Mouse (Mus musculus): Measurements from ENCODE around the gene Adam23. TPM values are rescaled to one million over a fixed set of nuclear protein-coding genes. Genes with fewer than 3 reads are reported as not detected.
"Not testable (repeated sequence)": the region's sequence is repeated elsewhere in the genome, so short reads cannot be mapped to it uniquely, and the experiment has no call there.

Gene Adam23
- total RNA-seq, 2 experiments from 2014 or later, result 2.8 to 3.5 TPM

DNA sequence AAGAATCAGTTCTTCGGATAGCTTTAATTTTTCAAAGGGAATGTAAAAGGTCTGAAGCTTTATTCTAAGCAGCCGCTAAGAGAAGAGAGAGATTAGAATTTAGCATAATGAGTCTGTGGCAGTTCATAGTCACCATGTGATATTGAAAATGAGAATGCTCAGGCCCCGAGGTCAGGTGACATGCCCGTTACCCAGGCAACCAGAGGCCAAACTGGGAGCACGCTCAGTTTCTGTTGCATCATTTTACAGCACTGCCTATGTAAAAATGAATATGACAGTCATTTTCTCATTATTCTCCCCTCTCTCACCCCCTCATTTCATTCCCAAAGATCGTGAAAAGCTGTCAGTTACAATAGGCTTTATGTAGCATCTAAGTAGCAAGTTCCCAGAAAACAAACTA is 127.7 kb downstream of the Adam23 start:
- no peak for DNase-seq
- intact Hi-C loops (cut with DNase I), result no loop called here

DNA sequence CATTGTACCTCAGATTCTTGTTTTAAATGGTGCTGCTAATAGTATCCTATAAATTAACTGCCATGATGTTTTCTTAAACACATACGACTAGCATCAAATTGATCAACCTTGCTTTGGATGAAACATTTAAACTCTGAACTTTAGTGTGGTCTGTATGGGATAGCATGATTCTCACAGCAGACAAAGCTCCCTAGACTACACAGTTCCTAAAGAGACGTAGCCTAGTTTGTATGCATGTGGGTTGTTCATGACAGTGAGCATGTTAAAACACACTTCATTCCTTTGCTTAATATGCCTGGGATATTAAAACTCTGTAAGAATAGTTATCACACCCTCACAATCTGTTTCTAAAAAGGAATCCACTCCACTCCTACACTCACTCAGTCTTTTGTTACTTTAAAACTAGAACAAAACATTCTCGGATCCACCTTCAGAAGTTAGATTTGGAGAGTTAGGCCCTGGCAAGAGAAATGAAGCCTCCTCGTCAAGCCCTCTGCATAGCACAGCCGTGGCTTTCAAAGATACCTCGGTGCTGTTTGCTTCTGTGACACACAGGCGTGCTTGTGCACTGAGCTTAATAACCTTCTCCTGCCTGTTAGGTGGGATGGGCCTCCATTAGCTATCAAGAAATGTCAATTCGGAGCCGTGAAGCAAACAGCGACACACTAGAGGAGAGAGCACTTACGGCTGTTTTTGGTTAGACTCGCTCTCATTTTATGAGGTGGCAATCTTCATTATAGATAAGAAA is 128.3 kb downstream of the Adam23 start:
- no peak for DNase-seq
- intact Hi-C loops (cut with DNase I), result no loop called here

GRCm38 (mm10) chr1:63576803-63577202 is 131.1 kb downstream of the Adam23 start:
- no peak for DNase-seq

GRCm38 (mm10) chr1:63579153-63579552 is 133.5 kb downstream of the Adam23 start:
- DNase-seq, result no peak
- intact Hi-C loops (cut with DNase I), result no loop called here

More at GRCm38 (mm10) chr1:63576803-63577202, 131.1 kb downstream of the Adam23 start:
- intact Hi-C loops (cut with DNase I), result no loop called here

GRCm38 (mm10) chr1:63586869-63587268 is 141.2 kb downstream of the Adam23 start:
- intact Hi-C loops (cut with DNase I), result no loop called here
- no peak for DNase-seq

- intact Hi-C loops (cut with DNase I), result no loop called here
- no peak for DNase-seq
Observed at GRCm38 (mm10) chr1:63603870-63604500, 158.3 kb downstream of the Adam23 start.

DNA sequence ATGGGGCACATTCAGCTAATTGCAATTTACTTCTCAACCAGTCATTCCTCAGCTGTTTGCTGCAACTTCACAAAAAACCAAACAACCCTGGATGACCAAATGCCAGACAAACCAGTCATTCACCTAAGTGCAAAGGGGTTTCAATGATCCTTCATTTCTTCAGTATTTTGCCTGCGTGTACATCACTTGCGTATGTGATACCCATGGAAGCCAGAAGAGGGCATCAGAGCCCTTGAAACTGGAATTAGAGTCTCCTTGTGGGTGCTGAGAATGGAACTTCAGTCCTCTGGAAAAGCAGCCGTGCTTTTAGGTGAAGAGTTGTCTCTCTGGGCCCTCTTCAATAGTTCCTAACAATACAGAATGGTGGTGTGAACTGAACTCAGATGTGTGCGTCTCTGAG is 163.9 kb downstream of the Adam23 start:
- intact Hi-C loops (cut with DNase I), result no loop called here
- no peak for DNase-seq

DNA sequence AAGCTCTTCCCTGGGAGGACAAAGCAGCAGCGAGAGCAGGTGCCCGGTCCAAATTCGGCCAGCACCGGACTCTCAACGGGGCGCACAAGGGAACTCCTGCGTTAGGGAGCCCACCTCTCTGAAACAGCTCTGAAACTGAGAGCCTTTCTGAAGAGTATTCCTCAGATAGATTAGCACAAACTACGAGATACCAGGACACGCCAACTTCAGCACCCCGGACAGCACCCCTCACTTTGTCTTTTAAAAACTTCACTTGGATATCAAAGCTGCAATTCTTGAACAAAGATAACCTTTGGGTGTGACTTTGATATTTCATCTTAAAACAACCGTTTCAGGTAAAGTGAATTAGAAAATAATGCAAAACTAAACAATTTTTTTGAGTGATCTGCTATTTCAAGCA is 168.9 kb downstream of the Adam23 start:
- peak; percentile 50 to 66 for DNase-seq
- intact Hi-C loops (cut with DNase I), result no loop called here

- no peak for DNase-seq
- intact Hi-C loops (cut with DNase I), result no loop called here
Observed at GRCm38 (mm10) chr1:63615668-63616067, 170.0 kb downstream of the Adam23 start, which contains the start of gene Gm39653. Gm39653 (plus strand) TSS chr1:63615968.

DNA sequence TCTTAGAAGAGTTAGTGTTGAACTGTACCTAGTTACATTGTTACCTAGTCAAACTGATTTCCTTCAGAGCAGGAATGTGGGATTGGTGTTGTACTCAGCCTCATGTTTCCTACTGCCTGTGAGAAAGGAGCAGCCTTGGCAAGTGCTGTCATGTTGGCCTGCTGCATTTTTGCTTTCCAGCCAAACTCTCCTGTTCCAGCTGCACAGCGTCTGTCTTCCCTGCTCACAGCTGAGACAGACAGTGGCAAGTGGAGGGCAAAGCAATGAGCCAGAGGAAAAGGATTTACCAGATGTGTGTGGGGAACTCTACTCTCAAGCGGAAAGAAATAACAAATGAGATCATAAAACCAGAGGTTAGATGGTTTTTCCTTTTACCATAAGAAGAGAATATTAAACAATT is 182.5 kb downstream of the Adam23 start:
- intact Hi-C loops (cut with DNase I), result no loop called here
- DNase-seq, result peak; percentile 11 to 47

DNA sequence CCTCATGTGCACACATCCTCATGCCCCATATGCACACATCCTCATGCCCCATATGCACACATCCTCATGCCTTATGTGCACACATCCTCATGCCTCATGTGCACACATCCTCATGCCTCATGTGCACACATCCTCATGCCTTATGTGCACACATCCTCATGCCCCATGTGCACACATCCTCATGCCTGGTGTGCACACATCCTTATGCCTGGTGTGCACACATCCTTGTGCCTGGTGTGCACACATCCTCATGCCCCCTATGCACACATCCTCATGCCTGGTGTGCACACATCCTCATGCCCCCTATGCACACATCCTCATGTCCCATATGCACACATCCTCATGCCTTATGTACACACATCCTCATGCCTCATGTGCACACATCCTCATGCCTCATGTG is 184.7 kb downstream of the Adam23 start:
- DNase-seq; intact Hi-C loops (cut with DNase I): not testable (repeated sequence)

GRCm38 (mm10) chr1:63639921-63640320 is 194.2 kb downstream of the Adam23 start:
- DNase-seq, result no peak
- intact Hi-C loops (cut with DNase I), result no loop called here

Other genes with a start within 250 kb of the Adam23 start
- gene Gpr1, start 231.3 kb upstream of the Adam23 start, total RNA-seq (2021), result under 1 TPM; 0.36 to 0.59 TPM
- gene Zdbf2, start 172.6 kb upstream of the Adam23 start, total RNA-seq (2021), result 1 to 10 TPM; 1.3 to 1.4 TPM
- not detected for gene Gm39653, start 170.1 kb downstream of the Adam23 start, total RNA-seq (2021)
- not detected for gene Dytn, start 241.0 kb downstream of the Adam23 start, total RNA-seq (2021)

Measured in heart, postnatal 14 days (tissue).